Mouse (Mus musculus) lung, postnatal 0 days (tissue): Measurements from ENCODE around the gene Bag5. TPM values are rescaled to one million over a fixed set of nuclear protein-coding genes. Genes with fewer than 3 reads are reported as not detected.

ENCODE experiments used
- ATAC-seq: fragments of 200-750 bp; cut with Nextera tagmentation; 2 replicates; pipeline ENCODE4 v1.8.0; 2017; ENCODE audit warnings: moderate library complexity
- DNase-seq: peaks from one replicate; pipeline ENCODE4 v3.0.0-alpha.2; 2016; ENCODE audit warnings: low spot score
- H3K27ac ChIP-seq: fragments of 300-500 bp; sonication (generic); 2 replicates; pipeline ENCODE4 v1.5.1; 2014; ENCODE audit warnings: antibody characterized with exemption, mild to moderate bottlenecking, low read length, mixed read lengths
- H3K27me3 ChIP-seq: fragments of 300-500 bp; sonication (generic); replicated peaks from 2 replicates; pipeline ENCODE4 v1.6.1; 2014; ENCODE audit warnings: low read length, mixed read lengths; ENCODE audit not compliant: insufficient read depth
- H3K36me3 ChIP-seq: fragments of 300-500 bp; sonication (generic); 2 replicates; pipeline ENCODE4 v1.6.1; 2014; ENCODE audit warnings: low read length, mixed read lengths; ENCODE audit not compliant: insufficient read depth
- H3K4me1 ChIP-seq: fragments of 300-500 bp; sonication (generic); 2 replicates; pipeline ENCODE4 v1.6.1; 2014; ENCODE audit warnings: antibody characterized with exemption, low read depth, low read length, mixed read lengths; ENCODE audit not compliant: insufficient read depth
- H3K4me2 ChIP-seq: fragments of 300-500 bp; sonication (generic); replicated peaks from 2 replicates; pipeline ENCODE4 v1.6.1; 2014; ENCODE audit warnings: low read depth, mild to moderate bottlenecking, low read length, moderate library complexity, mixed read lengths
- H3K4me3 ChIP-seq: fragments of 300-500 bp; sonication (generic); 2 replicates; pipeline ENCODE4 v1.5.1; 2014; ENCODE audit warnings: low read depth, low read length
- H3K9ac ChIP-seq: fragments of 300-500 bp; sonication (generic); replicated peaks from 2 replicates; pipeline ENCODE4 v1.6.1; 2014; ENCODE audit warnings: low read depth, mild to moderate bottlenecking
- H3K9me3 ChIP-seq: fragments of 300-500 bp; sonication (generic); 2 replicates; pipeline ENCODE4 v1.6.1; 2016; ENCODE audit warnings: low read length, mixed read lengths
- CTCF ChIP-seq: IDR thresholded peaks from 2 replicates; pipeline ENCODE4 v1.5.1; 2016; ENCODE audit warnings: antibody characterized with exemption, mild to moderate bottlenecking
- EP300 ChIP-seq: IDR thresholded peaks from 2 replicates; pipeline ENCODE4 v1.6.1; 2016; ENCODE audit warnings: antibody characterized with exemption, mild to moderate bottlenecking, control low read depth
- WGBS: fragments of 180-500 bp; shearing (Covaris S2); extraction: QIAGEN DNeasy Blood & Tissue Kit; methylation state at CpG from one replicate; pipeline ENCODE4 v1.1.7; 2014; 5-methylcytosine and 5-hydroxymethylcytosine counted together
- polyA plus RNA-seq: library from polyadenylated mRNA; unstranded; fragments of >200 nt; fragmentation: Nextera tagmentation; extraction: Ambion mirVana; gene quantifications from 2 replicates; pipeline ENCODE4 v1.2.1, GENCODE M21; 2015

The Bag5 gene
- polyA plus RNA-seq, 1 experiment from 2014 or later, result 48.9 TPM

DNA sequence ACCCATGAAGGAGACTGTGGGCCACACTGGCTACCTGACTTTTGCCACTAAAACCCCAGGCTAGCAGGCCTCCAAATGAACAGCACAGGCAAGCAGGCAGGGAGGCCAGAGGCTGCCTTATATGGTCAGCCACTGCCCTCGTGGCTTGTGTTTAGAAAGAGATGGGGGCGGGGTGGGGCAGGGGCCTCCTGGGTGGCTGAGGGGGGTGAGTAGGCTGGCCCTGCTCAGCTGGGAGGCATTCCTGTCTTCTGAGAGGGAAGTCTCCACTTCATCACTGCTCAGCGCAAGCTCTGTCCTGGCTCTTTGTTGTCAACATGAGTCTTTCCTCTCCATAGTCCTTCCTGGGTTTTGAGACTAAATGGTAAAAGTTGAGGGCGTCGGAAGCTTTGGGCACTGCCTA lies 30.3 kb downstream of the Bag5 start:
- H3K36me3 ChIP-seq, result no peaks in the 10 kb centered on the region
- no peaks in the 10 kb centered on the region for H3K9me3 ChIP-seq
- 52% methylated on average over 5 of the region's 5 CpGs for WGBS
- peaks cover 6% of the 10 kb centered on the region; the same call in 1 of the 2 replicates for H3K4me1 ChIP-seq
- no peak overlapping the region for H3K4me2 ChIP-seq
- H3K27ac ChIP-seq, result peak overlapping the region; percentile 76
- H3K27me3 ChIP-seq, result no peaks in the 10 kb centered on the region
- H3K4me3 ChIP-seq, result no peak overlapping the region
- DNase-seq (peak; percentile 72), ATAC-seq (peak; percentile 55)
- H3K9ac ChIP-seq, result no peak overlapping the region
- no peak for TF ChIP-seq EP300
- no peak for TF ChIP-seq CTCF

DNA sequence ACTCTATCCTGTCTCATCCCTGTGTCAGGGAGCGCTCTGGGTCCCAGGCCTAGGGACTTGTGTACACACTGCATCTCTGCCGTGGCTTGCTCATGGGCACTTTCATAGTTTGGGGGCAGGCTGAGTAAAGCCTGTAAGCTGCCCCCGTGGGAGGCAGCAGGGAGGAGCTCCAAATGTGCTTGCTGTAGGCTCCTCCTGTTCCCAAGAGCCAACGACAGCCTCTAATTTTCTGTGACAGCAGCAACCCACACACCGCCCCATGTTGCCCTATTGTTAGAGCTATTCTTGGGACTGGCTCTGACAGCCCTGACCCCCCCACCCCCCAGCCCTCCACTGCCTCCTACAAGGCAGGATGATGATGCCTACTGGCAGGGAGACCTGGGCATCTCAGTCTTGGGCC lies 31.1 kb downstream of the Bag5 start:
- TF ChIP-seq CTCF (no peak), EP300 (no peak)
- peak overlapping the region; percentile 71 for H3K27ac ChIP-seq
- WGBS, result 68% methylated on average over 5 of the region's 5 CpGs
- H3K27me3 ChIP-seq, result no peaks in the 10 kb centered on the region
- no peaks in the 10 kb centered on the region for H3K36me3 ChIP-seq
- no peaks in the 10 kb centered on the region for H3K9me3 ChIP-seq
- H3K4me3 ChIP-seq, result no peak overlapping the region
- H3K4me1 ChIP-seq, result peaks cover 13% of the 10 kb centered on the region
- DNase-seq, result peak; percentile 43
- H3K4me2 ChIP-seq, result no peak overlapping the region
- peak; percentile 14 for ATAC-seq
- no peak overlapping the region for H3K9ac ChIP-seq

- H3K4me2 ChIP-seq, result no peak overlapping the region
- no peaks in the 10 kb centered on the region for H3K36me3 ChIP-seq
- peaks cover 14% of the 10 kb centered on the region for H3K4me1 ChIP-seq
- no peaks in the 10 kb centered on the region for H3K27me3 ChIP-seq
- no peak for ATAC-seq
- H3K4me3 ChIP-seq, result no peak overlapping the region
- H3K9ac ChIP-seq, result no peak overlapping the region
- DNase-seq, result no peak
- TF ChIP-seq EP300 (no peak), CTCF (no peak)
- H3K27ac ChIP-seq, result peak overlapping the region; percentile 71
- H3K9me3 ChIP-seq, result no peaks in the 10 kb centered on the region
- 78% methylated on average over 8 of the region's 8 CpGs for WGBS
These were observed 31.8 kb downstream of the Bag5 start for GRCm38 (mm10) chr12:111681305-111681704.

GRCm38 (mm10) chr12:111680661-111681060 lies 32.4 kb downstream of the Bag5 start:
- H3K4me3 ChIP-seq, result no peak overlapping the region
- WGBS, result 87% methylated on average over 13 of the region's 13 CpGs
- no peaks in the 10 kb centered on the region for H3K27me3 ChIP-seq
- H3K4me1 ChIP-seq, result peaks cover 14% of the 10 kb centered on the region
- TF ChIP-seq EP300 (no peak), CTCF (no peak)
- H3K9me3 ChIP-seq, result no peaks in the 10 kb centered on the region
- no peak overlapping the region for H3K27ac ChIP-seq
- no peak overlapping the region for H3K9ac ChIP-seq
- no peak overlapping the region for H3K4me2 ChIP-seq
- no peaks in the 10 kb centered on the region for H3K36me3 ChIP-seq
- no peak for ATAC-seq
- no peak for DNase-seq

DNA sequence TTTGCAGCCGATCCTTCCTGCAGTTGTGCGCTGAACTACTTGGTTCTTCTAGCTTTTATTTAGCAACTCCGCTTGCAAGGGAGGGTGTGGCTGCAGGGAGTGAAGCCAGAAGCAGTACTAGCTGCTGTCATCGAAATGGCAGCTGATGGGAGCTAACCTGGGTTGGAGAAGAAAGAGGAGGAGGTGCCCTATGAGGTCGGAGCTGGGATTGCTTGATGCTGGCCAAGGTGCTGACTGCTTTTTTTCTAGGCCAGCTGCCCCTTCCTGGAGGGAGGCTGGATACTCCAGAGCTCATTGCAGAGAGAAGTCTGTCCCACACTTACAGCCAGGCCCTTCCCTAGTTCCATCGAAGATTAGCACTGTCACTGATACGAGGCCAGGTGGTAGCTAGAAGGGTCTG lies 34.1 kb downstream of the Bag5 start:
- 0 out of 2 replicates have a peak overlapping the region, but pooled peaks have one; percentile 26 for H3K9ac ChIP-seq
- ATAC-seq (no peak), DNase-seq (no peak)
- 47% methylated on average over 7 of the region's 7 CpGs for WGBS
- H3K4me3 ChIP-seq, result no peak overlapping the region
- H3K4me1 ChIP-seq, result peaks cover 14% of the 10 kb centered on the region
- 0 out of 2 replicates have a peak overlapping the region, but pooled peaks have one; percentile 96 for H3K4me2 ChIP-seq
- H3K27me3 ChIP-seq, result peaks cover 1% of the 10 kb centered on the region; the same call in 1 of the 2 replicates
- H3K27ac ChIP-seq, result no peak overlapping the region
- no peaks in the 10 kb centered on the region for H3K9me3 ChIP-seq
- TF ChIP-seq CTCF, result no peak
- TF ChIP-seq EP300, result no peak
- H3K36me3 ChIP-seq, result no peaks in the 10 kb centered on the region

DNA sequence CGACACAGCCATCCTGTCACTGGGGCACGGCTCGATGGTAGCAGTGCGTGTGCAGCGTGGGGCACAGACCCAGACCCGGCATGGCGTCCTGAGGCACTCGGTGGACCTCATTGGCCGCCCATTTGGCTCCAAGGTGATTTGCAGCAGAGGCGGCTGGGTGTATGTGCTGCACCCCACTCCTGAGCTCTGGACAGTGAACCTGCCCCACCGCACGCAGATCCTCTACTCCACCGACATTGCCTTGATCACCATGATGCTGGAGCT lies 34.5 kb downstream of the Bag5 start:
- ATAC-seq (no peak), DNase-seq (no peak)
- 5% methylated on average over 13 of the region's 13 CpGs for WGBS
- Histone ChIP-seq H3K9me3 (no peaks in the 10 kb centered on the region), H3K4me3 (peak overlapping the region; percentile 69), H3K9ac (0 out of 2 replicates have a peak overlapping the region, but pooled peaks have one; percentile 26), H3K36me3 (no peaks in the 10 kb centered on the region), H3K27ac (no peak overlapping the region), H3K4me1 (peaks cover 14% of the 10 kb centered on the region), H3K4me2 (peak overlapping the region; percentile 96), H3K27me3 (peaks cover 5% of the 10 kb centered on the region; the same call in 1 of the 2 replicates)
- TF ChIP-seq CTCF (no peak), EP300 (no peak)
